Mouse (Mus musculus) brain, embryonic 14.5 days (tissue): ENCODE measurements around the gene Sgsm3.

ENCODE experiments used
- CTCF ChIP-seq: fragments of 200-500 bp; IDR thresholded peaks from 2 replicates; pipeline ENCODE4 v1.5.1; 2012; ENCODE audit warnings: inconsistent platforms, mild to moderate bottlenecking, moderate library complexity, borderline replicate concordance; ENCODE audit not compliant: insufficient read depth, insufficient read length; ENCODE audit errors: extremely low read depth
- POLR2A ChIP-seq: fragments of 200-500 bp; IDR thresholded peaks from 2 replicates; pipeline ENCODE4 v1.6.1; 2012; ENCODE audit warnings: mild to moderate bottlenecking, inconsistent platforms, borderline replicate concordance; ENCODE audit not compliant: poor library complexity, insufficient read depth, insufficient read length, severe bottlenecking; ENCODE audit errors: extremely low read depth

GRCm38 (mm10) chr15:80994959-80995358 lies 17.4 kb downstream of the Sgsm3 start:
- TF ChIP-seq CTCF (no peak), POLR2A (no peak)
